Mouse (Mus musculus): Measurements from ENCODE around the gene A830005F24Rik. TPM values are rescaled to one million over a fixed set of nuclear protein-coding genes. Genes with fewer than 3 reads are reported as not detected.
"Not testable (repeated sequence)": the region's sequence is repeated elsewhere in the genome, so short reads cannot be mapped to it uniquely, and the experiment has no call there.

Gene A830005F24Rik
- polyA plus RNA-seq, 1 experiment = 1.6 TPM

GRCm38 (mm10) chr13:48497693-48498221, 15.6 kb upstream of the A830005F24Rik start:
- no peak for TF ChIP-seq POLR2A (IDR thresholded peaks at IDR 0.05; ENCODE audit: borderline replicate concordance, insufficient read depth, low read length)
- TF ChIP-seq CTCF (IDR thresholded peaks at IDR 0.05; ENCODE audit: borderline replicate concordance, insufficient read depth, low read depth, low read length) = peak; percentile 73

GRCm38 (mm10) chr13:48498676-48499075, 14.7 kb upstream of the A830005F24Rik start:
- H3K27ac ChIP-seq (ENCODE audit: insufficient read depth, low read length) = no peak overlapping the region
- TF ChIP-seq CTCF (IDR thresholded peaks at IDR 0.05; ENCODE audit: borderline replicate concordance, insufficient read depth, low read depth, low read length) (no peak), POLR2A (IDR thresholded peaks at IDR 0.05; ENCODE audit: borderline replicate concordance, insufficient read depth, low read length) (no peak)
- H3K4me1 ChIP-seq (ENCODE audit: control insufficient read depth, insufficient read depth, low read length) = peaks cover 4% of the 10 kb centered on the region; the same call in 1 of the 2 replicates
- WGBS = 54% methylated on average over 4 of the region's 4 CpGs
- H3K27me3 ChIP-seq (ENCODE audit: control insufficient read depth, insufficient read depth, low read length) = no peaks in the 10 kb centered on the region
- DNase-seq = no peak
- H3K4me3 ChIP-seq (replicated peaks; ENCODE audit: insufficient read depth, low read depth, low read length) = no peak overlapping the region

More at GRCm38 (mm10) chr13:48497693-48498221, 15.6 kb upstream of the A830005F24Rik start:
- H3K4me3 ChIP-seq (replicated peaks; ENCODE audit: insufficient read depth, low read depth, low read length) = peak overlapping the region; percentile 38
- peaks cover 4% of the 10 kb centered on the region; the same call in 1 of the 2 replicates for H3K4me1 ChIP-seq (ENCODE audit: control insufficient read depth, insufficient read depth, low read length)
- 12% methylated on average over 15 of the region's 15 CpGs for WGBS
- DNase-seq = peak; percentile 40 to 52
- H3K27me3 ChIP-seq (ENCODE audit: control insufficient read depth, insufficient read depth, low read length) = no peaks in the 10 kb centered on the region
- no peak overlapping the region for H3K27ac ChIP-seq (ENCODE audit: insufficient read depth, low read length)

GRCm38 (mm10) chr13:48502422-48502821, 10.9 kb upstream of the A830005F24Rik start:
- DNase-seq = no peak
- TF ChIP-seq POLR2A (IDR thresholded peaks at IDR 0.05; ENCODE audit: borderline replicate concordance, insufficient read depth, low read length) (no peak), CTCF (IDR thresholded peaks at IDR 0.05; ENCODE audit: borderline replicate concordance, insufficient read depth, low read depth, low read length) (no peak)
- no peak overlapping the region for H3K27ac ChIP-seq (ENCODE audit: insufficient read depth, low read length)
- H3K4me3 ChIP-seq (replicated peaks; ENCODE audit: insufficient read depth, low read depth, low read length) = no peak overlapping the region
- H3K4me1 ChIP-seq (ENCODE audit: control insufficient read depth, insufficient read depth, low read length) = peaks cover 6% of the 10 kb centered on the region; the same call in 1 of the 2 replicates
- WGBS = 92% methylated on average over 5 of the region's 5 CpGs
- no peaks in the 10 kb centered on the region for H3K27me3 ChIP-seq (ENCODE audit: control insufficient read depth, insufficient read depth, low read length)

- no peak for DNase-seq
- 93% methylated on average over 9 of the region's 9 CpGs for WGBS
- Histone ChIP-seq H3K4me1 (ENCODE audit: control insufficient read depth, insufficient read depth, low read length) (peaks cover 2% of the 10 kb centered on the region), H3K27ac (ENCODE audit: insufficient read depth, low read length) (no peak overlapping the region), H3K27me3 (ENCODE audit: control insufficient read depth, insufficient read depth, low read length) (no peaks in the 10 kb centered on the region), H3K4me3 (replicated peaks; ENCODE audit: insufficient read depth, low read depth, low read length) (no peak overlapping the region)
- no peak for TF ChIP-seq CTCF (IDR thresholded peaks at IDR 0.05; ENCODE audit: borderline replicate concordance, insufficient read depth, low read depth, low read length)
- TF ChIP-seq POLR2A (IDR thresholded peaks at IDR 0.05; ENCODE audit: borderline replicate concordance, insufficient read depth, low read length) = no peak
These were observed 4.7 kb upstream of the A830005F24Rik start for GRCm38 (mm10) chr13:48508661-48509060.

- 86% methylated on average over 4 of the region's 4 CpGs for WGBS
These were observed 2.5 kb downstream of the A830005F24Rik start for GRCm38 (mm10) chr13:48515861-48516260.

GRCm38 (mm10) chr13:48519122-48519521, 5.8 kb downstream of the A830005F24Rik start:
- DNase-seq; H3K4me1 ChIP-seq (ENCODE audit: control insufficient read depth, insufficient read depth, low read length); H3K27ac ChIP-seq (ENCODE audit: insufficient read depth, low read length); H3K4me3 ChIP-seq (replicated peaks; ENCODE audit: insufficient read depth, low read depth, low read length); H3K27me3 ChIP-seq (ENCODE audit: control insufficient read depth, insufficient read depth, low read length): not testable (repeated sequence)

More at GRCm38 (mm10) chr13:48515861-48516260, 2.5 kb downstream of the A830005F24Rik start:
- no peak for DNase-seq
- TF ChIP-seq CTCF (IDR thresholded peaks at IDR 0.05; ENCODE audit: borderline replicate concordance, insufficient read depth, low read depth, low read length) (no peak), POLR2A (IDR thresholded peaks at IDR 0.05; ENCODE audit: borderline replicate concordance, insufficient read depth, low read length) (no peak)
- Histone ChIP-seq H3K27me3 (ENCODE audit: control insufficient read depth, insufficient read depth, low read length) (no peaks in the 10 kb centered on the region), H3K27ac (ENCODE audit: insufficient read depth, low read length) (no peak overlapping the region), H3K4me3 (replicated peaks; ENCODE audit: insufficient read depth, low read depth, low read length) (no peak overlapping the region), H3K4me1 (ENCODE audit: control insufficient read depth, insufficient read depth, low read length) (no peaks in the 10 kb centered on the region; the same call in 1 of the 2 replicates)

GRCm38 (mm10) chr13:48525745-48526144, 12.4 kb downstream of the A830005F24Rik start:
- Histone ChIP-seq H3K27ac (ENCODE audit: insufficient read depth, low read length) (no peak overlapping the region), H3K4me1 (ENCODE audit: control insufficient read depth, insufficient read depth, low read length) (no peaks in the 10 kb centered on the region; the same call in 1 of the 2 replicates), H3K4me3 (replicated peaks; ENCODE audit: insufficient read depth, low read depth, low read length) (no peak overlapping the region), H3K27me3 (ENCODE audit: control insufficient read depth, insufficient read depth, low read length) (no peaks in the 10 kb centered on the region)
- 82% methylated on average over 5 of the region's 5 CpGs for WGBS
- TF ChIP-seq CTCF (IDR thresholded peaks at IDR 0.05; ENCODE audit: borderline replicate concordance, insufficient read depth, low read depth, low read length) = no peak
- TF ChIP-seq POLR2A (IDR thresholded peaks at IDR 0.05; ENCODE audit: borderline replicate concordance, insufficient read depth, low read length) = no peak
- no peak for DNase-seq

- Histone ChIP-seq H3K4me1 (ENCODE audit: control insufficient read depth, insufficient read depth, low read length) (no peaks in the 10 kb centered on the region; the same call in 1 of the 2 replicates), H3K27me3 (ENCODE audit: control insufficient read depth, insufficient read depth, low read length) (no peaks in the 10 kb centered on the region), H3K27ac (ENCODE audit: insufficient read depth, low read length) (no peak overlapping the region), H3K4me3 (replicated peaks; ENCODE audit: insufficient read depth, low read depth, low read length) (no peak overlapping the region)
- WGBS = 54% methylated on average over 15 of the region's 15 CpGs
- TF ChIP-seq CTCF (IDR thresholded peaks at IDR 0.05; ENCODE audit: borderline replicate concordance, insufficient read depth, low read depth, low read length) = peak; percentile 83
- TF ChIP-seq POLR2A (IDR thresholded peaks at IDR 0.05; ENCODE audit: borderline replicate concordance, insufficient read depth, low read length) = no peak
- DNase-seq = peak; percentile 65 to 74
These were observed 14.9 kb downstream of the A830005F24Rik start for GRCm38 (mm10) chr13:48528123-48528871.
